Mouse (Mus musculus) layer of hippocampus, adult 9-11 months (tissue): ENCODE results near the gene Slc35g2.

Source experiments
- DNase-seq: peaks from one replicate; pipeline ENCODE4 v3.0.0; 2022

The Slc35g2 gene

DNA sequence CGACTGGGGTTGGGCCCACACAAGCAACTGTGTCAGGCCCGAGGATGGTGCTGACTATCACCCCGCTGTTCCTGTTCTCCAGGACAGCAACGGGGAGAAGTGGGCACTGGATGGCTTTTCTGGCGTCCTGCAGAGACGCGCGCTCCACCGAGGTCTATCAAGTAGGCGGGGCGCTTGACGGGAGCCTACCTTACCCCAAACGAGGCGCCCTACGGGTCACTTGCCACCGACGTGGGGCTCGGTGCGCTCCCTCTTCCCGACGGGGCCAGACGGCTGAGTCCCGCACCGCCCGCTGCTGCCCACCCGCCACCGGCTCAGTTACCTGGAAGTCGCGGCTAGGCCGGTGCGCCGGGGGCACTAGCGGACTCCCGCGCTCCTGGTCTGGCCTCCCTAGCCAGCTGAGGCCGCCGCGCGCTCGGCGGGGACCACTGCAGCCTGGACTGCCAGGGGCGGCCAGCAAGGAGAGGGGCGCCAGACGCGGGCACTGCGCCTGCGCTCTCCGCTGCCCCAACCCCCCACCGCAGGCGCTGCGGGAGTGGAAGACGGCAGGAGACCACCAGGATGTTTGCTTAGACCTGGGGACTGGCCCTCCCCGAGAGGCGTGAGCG is at the start of gene Slc35g2:
Gene Slc35g2 (minus strand): TSS at position 465 of the 608 bp plus-strand sequence.
- DNase-seq, result peak; percentile 20

- DNase-seq, result no peak
These were observed 46.1 kb upstream of the Slc35g2 start for GRCm38 (mm10) chr9:100616947-100617346.

GRCm38 (mm10) chr9:100613501-100614071 is 42.7 kb upstream of the Slc35g2 start:
- DNase-seq, result no peak

GRCm38 (mm10) chr9:100605985-100606554 is 35.2 kb upstream of the Slc35g2 start:
- DNase-seq, result peak; percentile 14

GRCm38 (mm10) chr9:100605522-100605921 is 34.6 kb upstream of the Slc35g2 start:
- no peak for DNase-seq

DNA sequence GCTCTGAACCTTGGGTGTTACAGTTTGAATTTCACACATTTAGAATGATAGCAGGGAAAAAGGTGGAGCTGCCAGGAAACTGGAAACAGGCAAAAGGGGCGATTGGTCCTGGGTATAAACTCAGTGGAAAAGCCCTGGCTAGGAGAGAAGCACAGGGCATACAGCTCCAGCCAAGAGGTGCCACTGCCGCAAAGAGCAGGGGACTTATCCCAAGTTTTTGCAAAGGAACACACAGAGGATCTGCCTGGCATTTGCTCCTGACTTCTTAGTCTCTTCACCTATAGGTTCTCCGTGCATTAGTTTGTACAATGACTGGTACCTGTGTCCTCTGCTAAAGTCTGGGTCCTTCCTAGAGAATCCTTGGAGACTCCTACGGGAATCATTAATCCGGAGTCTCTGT is 32.3 kb upstream of the Slc35g2 start:
- DNase-seq, result no peak

GRCm38 (mm10) chr9:100602130-100602529 is 31.2 kb upstream of the Slc35g2 start:
- no peak for DNase-seq

DNA sequence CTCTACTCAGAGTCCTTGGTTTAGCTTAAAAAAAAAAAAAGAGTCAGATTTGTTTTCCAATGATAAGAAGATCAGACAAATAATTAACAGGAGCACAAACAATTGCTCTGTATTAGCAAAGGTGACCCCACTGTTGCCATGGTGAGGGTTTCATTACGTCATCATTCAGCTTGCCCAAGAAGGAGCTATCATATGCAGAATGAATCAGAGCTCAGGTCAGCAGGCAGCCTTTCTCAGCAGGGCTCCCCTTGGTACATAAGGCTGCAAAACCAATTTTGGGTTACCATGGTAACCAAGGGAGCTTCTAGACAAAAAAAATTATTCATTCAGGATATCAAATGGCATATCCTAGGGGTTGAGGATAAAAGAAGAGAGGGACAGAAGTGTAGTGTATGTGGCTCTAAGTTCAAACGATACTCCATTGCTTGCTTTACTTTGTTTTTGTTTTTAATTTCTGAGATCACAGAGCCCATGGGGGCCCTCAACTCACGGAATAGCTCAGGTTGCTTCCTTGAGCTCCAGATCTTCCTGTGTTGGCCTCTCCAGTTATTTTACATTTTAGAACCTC is 29.0 kb upstream of the Slc35g2 start:
- DNase-seq, result no peak

DNA sequence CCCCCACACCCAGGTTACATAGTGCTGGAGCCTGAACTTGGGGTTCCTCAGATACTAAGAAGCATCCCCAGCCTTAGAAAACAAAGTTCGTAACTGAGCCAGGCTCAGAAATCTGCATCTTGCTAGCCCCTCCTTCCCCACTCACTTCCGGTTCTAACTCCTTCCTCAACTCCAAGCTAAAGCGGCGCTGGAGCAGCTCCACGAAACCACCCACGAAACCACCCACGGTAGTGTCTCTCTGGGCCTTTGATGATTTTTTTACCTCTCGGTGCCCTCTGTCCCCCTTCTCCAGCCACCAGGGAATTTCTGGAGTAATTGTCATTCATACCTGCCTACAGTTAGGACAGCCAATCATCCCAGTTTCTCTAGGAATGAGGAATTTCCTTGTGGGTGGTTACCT is 26.7 kb upstream of the Slc35g2 start, which contains the start of gene Stag1:
Gene Stag1 (plus strand): TSS at position 253 of the 400 bp plus-strand sequence.
- no peak for DNase-seq

- no peak for DNase-seq
These were observed 25.4 kb upstream of the Slc35g2 start for GRCm38 (mm10) chr9:100596317-100596716.

- DNase-seq, result no peak
These were observed 19.6 kb upstream of the Slc35g2 start for GRCm38 (mm10) chr9:100590462-100590861.

DNA sequence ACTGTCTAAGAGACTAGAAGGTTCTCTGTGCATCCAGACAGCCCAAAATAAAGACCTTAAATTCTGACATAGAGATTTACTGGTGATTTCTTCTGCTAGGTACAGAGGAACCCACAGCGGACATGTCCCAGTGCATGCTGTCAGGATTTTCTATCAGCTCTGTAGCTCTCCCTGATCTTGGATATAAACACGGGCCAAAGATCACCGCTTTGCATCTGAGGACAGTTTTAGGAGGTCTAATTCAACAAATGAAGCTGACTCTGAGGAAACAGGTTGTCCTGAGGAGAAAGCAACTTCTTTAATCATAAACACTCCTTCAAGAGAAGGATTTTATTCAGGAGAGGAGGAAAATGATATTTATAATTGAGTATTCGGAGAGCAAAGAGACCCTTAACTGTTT is 13.1 kb upstream of the Slc35g2 start:
- no peak for DNase-seq

GRCm38 (mm10) chr9:100582883-100583575 is 12.1 kb upstream of the Slc35g2 start:
- no peak for DNase-seq

GRCm38 (mm10) chr9:100581543-100582492 is 10.9 kb upstream of the Slc35g2 start:
- DNase-seq, result no peak

GRCm38 (mm10) chr9:100580196-100580740 is 9.4 kb upstream of the Slc35g2 start:
- DNase-seq, result no peak

DNA sequence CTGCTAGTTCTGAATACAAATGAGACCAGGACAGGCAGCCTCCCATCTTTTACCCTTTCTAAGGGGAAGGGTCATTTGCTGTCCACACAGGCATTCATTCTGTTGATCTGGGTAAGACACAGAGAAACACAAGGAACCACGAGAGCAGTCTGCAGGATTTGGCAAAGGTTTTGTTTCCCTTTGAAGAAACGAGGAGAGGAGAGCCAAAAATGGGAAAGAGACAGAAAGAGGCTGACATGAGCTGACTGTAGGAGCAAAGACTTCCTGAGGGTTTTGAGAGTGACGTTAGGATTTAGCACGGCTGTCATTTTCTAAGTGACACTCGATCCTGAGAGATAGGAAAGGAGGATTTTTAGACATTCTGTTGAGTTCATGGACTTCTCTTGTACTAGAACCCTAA is 3.1 kb upstream of the Slc35g2 start:
- no peak for DNase-seq

GRCm38 (mm10) chr9:100573300-100573699 is 2.4 kb upstream of the Slc35g2 start:
- no peak for DNase-seq

DNA sequence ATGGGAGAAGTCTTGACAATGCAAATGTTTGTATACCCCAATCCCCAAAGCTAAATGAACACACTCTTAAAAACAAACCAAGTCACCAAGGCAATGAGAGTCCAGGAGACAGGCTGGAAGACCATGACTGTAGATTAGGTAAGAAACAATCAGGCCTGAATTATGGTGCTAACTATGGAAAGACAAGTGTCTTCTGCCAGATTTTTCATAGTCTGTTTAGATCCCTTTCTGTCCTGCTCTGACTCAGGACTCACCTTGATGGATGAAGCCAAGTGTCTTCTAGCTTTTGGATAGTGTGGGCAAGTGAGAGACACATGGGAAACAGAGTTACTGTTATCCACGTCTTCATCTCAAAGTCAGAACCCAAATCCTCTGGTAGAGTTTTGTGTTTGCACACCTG is 621 bp upstream of the Slc35g2 start:
- no peak for DNase-seq

- DNase-seq, result peak; percentile 39
These were observed 878 bp downstream of the Slc35g2 start for GRCm38 (mm10) chr9:100569798-100570625.

DNA sequence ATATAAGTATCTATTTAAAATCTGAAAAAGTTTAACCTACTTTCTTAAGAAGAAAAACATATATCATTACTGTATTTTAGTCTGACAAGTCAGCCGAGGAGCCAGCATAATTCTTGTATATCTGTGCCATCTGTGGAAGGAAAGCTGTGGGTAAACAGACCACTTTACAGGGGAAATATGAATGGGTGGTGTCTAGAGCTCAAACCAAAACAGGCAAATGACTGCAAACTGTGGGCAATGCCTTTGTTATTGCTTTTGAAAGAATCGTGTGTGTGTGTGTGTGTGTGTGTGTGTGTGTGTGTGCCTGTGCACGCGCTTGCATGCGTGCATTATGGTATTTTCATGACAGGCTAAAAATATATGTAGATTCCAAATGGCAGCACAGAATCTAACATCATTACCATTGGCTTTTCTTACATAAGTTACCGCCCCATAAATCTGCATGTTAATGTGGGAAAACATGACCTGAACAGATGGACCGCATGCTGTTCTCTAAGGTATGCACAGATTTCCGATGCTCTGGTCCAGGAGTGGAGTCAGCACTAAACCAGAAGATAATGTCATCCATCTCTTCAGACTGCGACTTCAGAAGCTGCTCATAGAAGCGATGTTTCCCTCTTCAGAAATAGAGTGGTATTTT is 10.5 kb downstream of the Slc35g2 start:
- DNase-seq, result peak; percentile 40

- DNase-seq, result no peak
These were observed 11.9 kb downstream of the Slc35g2 start for GRCm38 (mm10) chr9:100558991-100559390.
